Mouse (Mus musculus): ENCODE data around the gene Pianp. TPM values are rescaled to one million over a fixed set of nuclear protein-coding genes. Genes with fewer than 3 reads are reported as not detected.

The Pianp gene
- polyA plus RNA-seq, 1 experiment from 2014 or later = 5.5 TPM

GRCm38 (mm10) chr6:124992241-124992640 is 4.3 kb upstream of the Pianp start:
- H3K27ac ChIP-seq = no peak overlapping the region
- no peak overlapping the region for H3K4me3 ChIP-seq
- H3K9ac ChIP-seq = no peak overlapping the region
- H3K4me2 ChIP-seq (replicated peaks) = no peak overlapping the region
- peaks cover 47% of the 10 kb centered on the region for H3K27me3 ChIP-seq
- H3K4me1 ChIP-seq = 0 out of 2 replicates have a peak, but pooled peaks cover 8% of the 10 kb centered on the region
- peaks cover 7% of the 10 kb centered on the region for H3K9me3 ChIP-seq
- 65% methylated on average over 4 of the region's 4 CpGs for WGBS
- no peaks in the 10 kb centered on the region for H3K36me3 ChIP-seq
- ATAC-seq (ENCODE audit: insufficient number of reproducible peaks, insufficient read depth, low FRiP score, low TSS enrichment) = no peak

- peaks cover 14% of the 10 kb centered on the region; the same call in 1 of the 2 replicates for H3K4me1 ChIP-seq
- H3K27me3 ChIP-seq = peaks cover 58% of the 10 kb centered on the region
- no peak overlapping the region for H3K4me3 ChIP-seq
- no peak overlapping the region for H3K9ac ChIP-seq
- WGBS = 81% methylated on average over 9 of the region's 9 CpGs
- peaks cover 7% of the 10 kb centered on the region for H3K9me3 ChIP-seq
- ATAC-seq (ENCODE audit: insufficient number of reproducible peaks, insufficient read depth, low FRiP score, low TSS enrichment) = no peak
- no peaks in the 10 kb centered on the region for H3K36me3 ChIP-seq
- H3K4me2 ChIP-seq (replicated peaks) = no peak overlapping the region
- no peak overlapping the region for H3K27ac ChIP-seq
These were observed 3.1 kb upstream of the Pianp start for GRCm38 (mm10) chr6:124993365-124993764.

GRCm38 (mm10) chr6:124993876-124994275 is 2.6 kb upstream of the Pianp start:
- H3K9ac ChIP-seq = no peak overlapping the region
- peaks cover 63% of the 10 kb centered on the region for H3K27me3 ChIP-seq
- ATAC-seq (ENCODE audit: insufficient number of reproducible peaks, insufficient read depth, low FRiP score, low TSS enrichment) = no peak
- H3K36me3 ChIP-seq = no peaks in the 10 kb centered on the region
- no peak overlapping the region for H3K4me3 ChIP-seq
- peaks cover 7% of the 10 kb centered on the region for H3K9me3 ChIP-seq
- H3K4me1 ChIP-seq = peaks cover 18% of the 10 kb centered on the region
- H3K27ac ChIP-seq = no peak overlapping the region
- WGBS = 11% methylated on average over 11 of the region's 11 CpGs
- H3K4me2 ChIP-seq (replicated peaks) = peak overlapping the region; percentile 18; the same call in 1 of the 2 replicates

- Histone ChIP-seq H3K9me3 (peaks cover under 1% of the 10 kb centered on the region; the same call in 1 of the 2 replicates), H3K9ac (no peak overlapping the region), H3K36me3 (no peaks in the 10 kb centered on the region), H3K4me1 (peaks cover 19% of the 10 kb centered on the region), H3K27ac (no peak overlapping the region), H3K27me3 (peaks cover 77% of the 10 kb centered on the region), H3K4me2 (replicated peaks) (no peak overlapping the region), H3K4me3 (no peak overlapping the region)
- WGBS = 84% methylated on average over 7 of the region's 7 CpGs
- no peak for ATAC-seq (ENCODE audit: insufficient number of reproducible peaks, insufficient read depth, low FRiP score, low TSS enrichment)
These were observed 1.2 kb upstream of the Pianp start for GRCm38 (mm10) chr6:124995246-124995645.

GRCm38 (mm10) chr6:124995831-124996403 is 577 bp upstream of the Pianp start:
- H3K36me3 ChIP-seq = no peaks in the 10 kb centered on the region
- H3K4me2 ChIP-seq (replicated peaks) = peak overlapping the region; percentile 98; the same call in 1 of the 2 replicates
- peaks cover 19% of the 10 kb centered on the region for H3K4me1 ChIP-seq
- 40% methylated on average over 8 of the region's 8 CpGs for WGBS
- H3K27me3 ChIP-seq = peaks cover 84% of the 10 kb centered on the region
- H3K9ac ChIP-seq = no peak overlapping the region; the same call in 1 of the 2 replicates
- H3K4me3 ChIP-seq = peak overlapping the region; percentile 61; the same call in 1 of the 2 replicates
- H3K9me3 ChIP-seq = no peaks in the 10 kb centered on the region
- ATAC-seq (ENCODE audit: insufficient number of reproducible peaks, insufficient read depth, low FRiP score, low TSS enrichment) = no peak
- H3K27ac ChIP-seq = no peak overlapping the region

- H3K4me1 ChIP-seq = peaks cover 19% of the 10 kb centered on the region
- H3K36me3 ChIP-seq = no peaks in the 10 kb centered on the region
- 5% methylated on average over 8 of the region's 8 CpGs for WGBS
- no peak for ATAC-seq (ENCODE audit: insufficient number of reproducible peaks, insufficient read depth, low FRiP score, low TSS enrichment)
- no peaks in the 10 kb centered on the region for H3K9me3 ChIP-seq
- peak overlapping the region; percentile 61; the same call in 1 of the 2 replicates for H3K4me3 ChIP-seq
- peaks cover 92% of the 10 kb centered on the region for H3K27me3 ChIP-seq
- H3K9ac ChIP-seq = no peak overlapping the region
- no peak overlapping the region for H3K27ac ChIP-seq
- H3K4me2 ChIP-seq (replicated peaks) = peak overlapping the region; percentile 98
These were observed 1.6 kb downstream of the Pianp start for GRCm38 (mm10) chr6:124998066-124998465.

GRCm38 (mm10) chr6:124999091-124999490 is 2.6 kb downstream of the Pianp start:
- Histone ChIP-seq H3K4me3 (no peak overlapping the region), H3K4me1 (peaks cover 19% of the 10 kb centered on the region), H3K27me3 (peaks cover 90% of the 10 kb centered on the region), H3K9me3 (no peaks in the 10 kb centered on the region), H3K9ac (no peak overlapping the region), H3K36me3 (no peaks in the 10 kb centered on the region), H3K4me2 (replicated peaks) (no peak overlapping the region), H3K27ac (no peak overlapping the region)
- WGBS = 26% methylated on average over 14 of the region's 14 CpGs
- ATAC-seq (ENCODE audit: insufficient number of reproducible peaks, insufficient read depth, low FRiP score, low TSS enrichment) = no peak

DNA sequence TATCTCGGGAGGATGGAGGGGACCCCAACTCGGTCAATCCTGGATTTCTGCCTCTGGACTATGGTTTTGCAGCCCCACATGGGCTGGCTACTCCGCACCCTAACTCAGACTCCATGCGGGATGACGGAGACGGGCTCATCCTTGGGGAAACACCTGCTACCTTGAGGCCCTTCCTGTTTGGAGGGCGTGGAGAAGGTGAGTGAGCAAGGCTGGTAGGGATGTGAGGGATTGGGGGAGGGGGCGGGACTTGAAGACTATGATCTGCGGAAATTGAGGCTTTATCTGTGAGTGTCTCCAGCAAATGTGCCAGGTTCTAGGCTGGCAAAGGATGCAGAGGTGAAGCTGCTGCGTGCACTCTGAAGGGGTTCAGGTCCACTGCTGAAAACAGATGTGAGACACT is 3.1 kb downstream of the Pianp start:
- no peak for ATAC-seq (ENCODE audit: insufficient number of reproducible peaks, insufficient read depth, low FRiP score, low TSS enrichment)
- H3K27me3 ChIP-seq = peaks cover 89% of the 10 kb centered on the region
- 27% methylated on average over 10 of the region's 10 CpGs for WGBS

GRCm38 (mm10) chr6:125003706-125004105 is 7.2 kb downstream of the Pianp start:
- Histone ChIP-seq H3K4me3 (no peak overlapping the region), H3K27ac (no peak overlapping the region), H3K9me3 (no peaks in the 10 kb centered on the region), H3K9ac (no peak overlapping the region), H3K4me1 (peaks cover 6% of the 10 kb centered on the region; the same call in 1 of the 2 replicates), H3K4me2 (replicated peaks) (no peak overlapping the region), H3K36me3 (no peaks in the 10 kb centered on the region), H3K27me3 (peaks cover 52% of the 10 kb centered on the region)
- 62% methylated on average over 3 of the region's 3 CpGs for WGBS
- no peak for ATAC-seq (ENCODE audit: insufficient number of reproducible peaks, insufficient read depth, low FRiP score, low TSS enrichment)

More for the DNA sequence above, 3.1 kb downstream of the Pianp start:
- Histone ChIP-seq H3K36me3 (no peaks in the 10 kb centered on the region), H3K9ac (no peak overlapping the region), H3K4me2 (replicated peaks) (no peak overlapping the region), H3K9me3 (no peaks in the 10 kb centered on the region), H3K27ac (no peak overlapping the region), H3K4me3 (no peak overlapping the region), H3K4me1 (peaks cover 19% of the 10 kb centered on the region)

- no peak for ATAC-seq (ENCODE audit: insufficient number of reproducible peaks, insufficient read depth, low FRiP score, low TSS enrichment)
- Histone ChIP-seq H3K4me1 (0 out of 2 replicates have a peak, but pooled peaks cover 3% of the 10 kb centered on the region), H3K4me3 (no peak overlapping the region), H3K27me3 (peaks cover 38% of the 10 kb centered on the region), H3K36me3 (no peaks in the 10 kb centered on the region), H3K27ac (no peak overlapping the region), H3K9ac (no peak overlapping the region), H3K4me2 (replicated peaks) (no peak overlapping the region), H3K9me3 (no peaks in the 10 kb centered on the region)
- WGBS = 45% methylated on average over 3 of the region's 3 CpGs
These were observed 8.6 kb downstream of the Pianp start for GRCm38 (mm10) chr6:125005086-125005485.

GRCm38 (mm10) chr6:125008060-125008459 is 11.6 kb downstream of the Pianp start:
- H3K9me3 ChIP-seq = no peaks in the 10 kb centered on the region
- peaks cover 11% of the 10 kb centered on the region; the same call in 1 of the 2 replicates for H3K4me1 ChIP-seq
- peaks cover 11% of the 10 kb centered on the region for H3K27me3 ChIP-seq
- peak overlapping the region; percentile 99; the same call in 1 of the 2 replicates for H3K27ac ChIP-seq
- peaks cover 9% of the 10 kb centered on the region for H3K36me3 ChIP-seq
- ATAC-seq (ENCODE audit: insufficient number of reproducible peaks, insufficient read depth, low FRiP score, low TSS enrichment) = no peak
- H3K4me2 ChIP-seq (replicated peaks) = peak overlapping the region; percentile 88
- H3K4me3 ChIP-seq = peak overlapping the region; percentile 90
- peak overlapping the region; percentile 94 for H3K9ac ChIP-seq
- 39% methylated on average over 13 of the region's 13 CpGs for WGBS

GRCm38 (mm10) chr6:125008586-125009128 is 12.2 kb downstream of the Pianp start:
- H3K4me2 ChIP-seq (replicated peaks) = peak overlapping the region; percentile 88
- peak overlapping the region; percentile 94 for H3K9ac ChIP-seq
- H3K9me3 ChIP-seq = no peaks in the 10 kb centered on the region
- H3K27ac ChIP-seq = peak overlapping the region; percentile 99
- peaks cover 7% of the 10 kb centered on the region; the same call in 1 of the 2 replicates for H3K27me3 ChIP-seq
- ATAC-seq (ENCODE audit: insufficient number of reproducible peaks, insufficient read depth, low FRiP score, low TSS enrichment) = peak; percentile 98
- H3K36me3 ChIP-seq = peaks cover 12% of the 10 kb centered on the region
- H3K4me3 ChIP-seq = peak overlapping the region; percentile 90
- peaks cover 10% of the 10 kb centered on the region; the same call in 1 of the 2 replicates for H3K4me1 ChIP-seq
- WGBS = 2% methylated on average over 34 of the region's 34 CpGs

Data from embryonic facial prominence, embryonic 12.5 days (tissue).